Mouse (Mus musculus): Measurements from ENCODE around the gene Lamtor1.
A peak's percentile ranks its signal among the peaks of the same experiment; 100 is the strongest.

Lamtor1 gene

DNA sequence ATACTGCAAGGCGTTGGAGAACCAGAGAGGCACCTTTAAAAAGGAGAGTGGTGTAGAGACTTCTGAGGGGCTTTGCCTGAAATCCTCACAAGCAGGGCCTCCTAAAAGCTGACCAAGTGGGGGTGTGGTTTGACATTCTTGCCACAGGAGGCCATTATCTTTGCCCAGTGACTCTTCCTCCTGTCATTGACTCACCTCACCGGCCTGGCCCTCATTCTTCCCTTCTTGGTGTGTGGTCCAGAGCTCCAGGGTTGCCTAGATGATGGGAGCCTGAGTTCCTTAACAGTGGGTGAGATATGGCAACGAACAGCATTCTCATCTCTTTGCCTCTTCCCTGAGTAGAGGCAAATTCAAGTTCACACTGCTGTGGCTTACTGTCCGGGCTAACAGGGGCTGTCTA lies 50.2 kb downstream of the Lamtor1 start:
- no peak for DNase-seq (ENCODE audit: low spot score)

DNA sequence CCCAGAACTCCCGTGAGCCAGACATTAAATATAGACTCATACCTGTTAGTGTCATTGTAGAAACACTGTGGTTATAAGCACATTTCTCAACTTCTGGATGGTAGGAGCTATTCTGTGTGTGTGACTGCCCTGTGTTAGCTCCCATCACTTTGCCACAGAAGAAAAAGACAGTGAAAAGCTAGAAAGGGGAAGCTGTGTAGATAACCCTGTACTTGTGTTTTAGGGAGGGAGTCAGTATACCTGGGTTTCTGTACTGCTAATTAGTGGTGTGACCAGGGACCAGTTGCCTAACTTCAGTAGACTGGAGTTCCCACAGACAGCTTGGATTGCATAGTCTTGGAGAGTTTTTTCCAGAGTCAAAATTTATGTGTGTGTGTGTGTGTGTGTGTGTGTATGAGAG lies 50.8 kb downstream of the Lamtor1 start:
- DNase-seq (ENCODE audit: low spot score) = no peak

DNA sequence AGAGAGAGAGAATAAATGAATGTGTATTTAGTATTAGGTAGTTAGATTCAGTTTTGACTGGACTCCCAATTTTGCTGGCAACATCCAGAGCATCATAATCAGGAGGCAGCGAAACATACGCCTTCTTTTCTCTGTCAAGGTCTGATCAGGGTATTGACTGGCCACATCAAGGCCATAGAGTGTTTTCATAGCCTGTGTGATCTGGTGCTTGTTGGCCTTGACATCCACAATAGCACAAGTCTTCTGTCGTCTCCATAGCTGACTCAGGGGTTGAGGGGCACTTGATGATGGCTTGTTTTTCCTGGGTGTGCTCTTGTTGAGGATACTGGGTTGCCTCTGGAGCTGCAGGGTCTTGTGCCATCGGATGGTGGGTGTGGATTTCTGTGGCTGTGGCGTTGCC lies 51.2 kb downstream of the Lamtor1 start:
- DNase-seq (ENCODE audit: low spot score) = no peak

DNA sequence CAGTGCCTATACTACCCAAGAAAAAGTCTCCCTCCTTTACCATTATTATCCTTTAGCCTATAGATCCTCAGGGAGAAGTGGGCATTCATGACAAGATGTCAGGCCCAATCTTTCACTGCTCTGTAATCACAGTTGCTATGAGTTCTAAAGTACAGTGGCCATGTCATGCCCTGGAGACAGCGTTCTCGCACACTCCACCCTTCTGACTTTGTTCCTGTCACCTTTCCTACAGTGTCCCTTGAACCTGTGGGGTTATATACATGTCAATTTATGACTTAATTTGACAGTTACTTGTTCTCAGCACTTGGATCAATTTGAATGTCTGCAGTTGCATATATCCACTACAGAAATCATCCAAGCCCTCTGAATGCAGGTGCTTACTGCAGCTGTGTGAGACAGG lies 57.1 kb downstream of the Lamtor1 start:
- DNase-seq (ENCODE audit: low spot score) = no peak

DNA sequence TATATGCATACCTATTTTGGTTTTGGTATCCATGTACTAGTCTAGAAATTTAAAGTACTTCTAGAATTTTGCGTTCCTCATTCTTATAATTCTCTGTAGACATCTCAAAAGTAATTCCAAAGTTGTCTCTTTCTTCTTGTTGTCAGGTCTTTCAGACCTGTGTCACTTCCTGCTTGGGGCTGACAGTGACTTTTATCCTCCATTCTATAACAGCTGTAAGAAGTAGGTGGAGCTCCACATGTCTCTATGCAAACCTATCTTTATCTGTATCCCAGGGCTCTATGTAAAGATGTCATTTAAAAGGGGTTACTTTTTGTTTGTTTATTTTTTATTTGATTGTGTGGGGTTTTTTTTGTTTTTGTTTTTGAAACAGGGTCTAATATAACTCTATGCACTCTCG lies 57.9 kb downstream of the Lamtor1 start:
- no peak for DNase-seq (ENCODE audit: low spot score)

DNA sequence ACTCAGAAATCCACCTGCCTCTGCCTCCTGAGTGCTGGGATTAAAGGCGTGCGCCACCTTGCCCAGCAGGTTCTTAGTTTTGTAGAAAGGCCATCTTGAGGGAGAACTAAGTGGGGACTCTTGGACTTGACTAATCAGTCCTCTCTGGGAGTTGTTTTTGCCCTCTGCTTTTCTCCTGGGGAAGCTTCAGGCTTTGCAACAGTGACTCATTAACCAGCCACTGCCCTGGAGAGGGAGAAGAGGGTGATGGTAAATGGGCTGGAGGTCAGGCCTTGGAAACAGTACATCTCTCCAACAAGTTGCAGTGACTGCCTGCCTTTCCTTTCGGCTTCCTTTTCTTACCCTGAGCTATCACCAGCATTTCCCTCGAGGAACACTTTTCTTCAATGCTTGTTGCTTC lies 58.8 kb downstream of the Lamtor1 start:
- no peak for DNase-seq (ENCODE audit: low spot score)

DNA sequence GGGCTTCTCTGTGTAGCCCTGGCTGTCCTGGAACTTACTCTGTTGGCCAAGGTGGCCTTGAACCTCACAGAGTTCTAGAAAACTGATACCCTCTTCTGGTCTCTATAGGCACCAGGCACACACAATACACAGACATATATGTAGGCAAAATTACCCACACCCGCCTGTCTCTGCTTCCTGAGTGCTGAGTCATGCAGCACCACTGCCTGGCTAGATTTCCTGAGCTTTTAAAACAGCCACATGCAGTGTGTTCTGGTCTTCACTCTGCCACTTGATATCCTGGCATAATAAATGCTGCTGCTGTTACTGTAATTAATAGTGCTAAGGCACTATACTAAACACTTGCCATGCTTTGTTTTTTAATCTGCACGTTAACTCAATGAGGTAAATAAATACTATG lies 59.9 kb downstream of the Lamtor1 start:
- no peak for DNase-seq (ENCODE audit: low spot score)

DNA sequence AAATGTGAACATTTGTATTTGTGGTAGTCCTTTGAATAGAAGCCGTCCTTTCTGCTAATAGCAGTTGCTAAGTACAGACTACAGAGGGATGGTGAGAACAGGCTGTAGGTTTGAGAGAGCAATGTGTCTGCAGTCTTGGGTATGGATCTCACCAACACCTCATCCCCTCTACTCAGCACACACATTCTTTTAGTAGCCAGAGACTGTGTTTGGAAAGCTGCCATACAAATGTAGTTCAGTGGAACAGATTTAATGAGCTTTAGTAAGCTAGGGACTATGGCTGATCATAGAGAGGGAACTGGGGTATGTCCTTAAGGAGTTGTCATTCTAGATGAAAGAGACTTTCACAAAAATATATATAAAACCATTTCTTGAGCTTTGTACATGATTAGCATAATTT lies 61.6 kb downstream of the Lamtor1 start:
- DNase-seq (ENCODE audit: low spot score) = no peak

DNA sequence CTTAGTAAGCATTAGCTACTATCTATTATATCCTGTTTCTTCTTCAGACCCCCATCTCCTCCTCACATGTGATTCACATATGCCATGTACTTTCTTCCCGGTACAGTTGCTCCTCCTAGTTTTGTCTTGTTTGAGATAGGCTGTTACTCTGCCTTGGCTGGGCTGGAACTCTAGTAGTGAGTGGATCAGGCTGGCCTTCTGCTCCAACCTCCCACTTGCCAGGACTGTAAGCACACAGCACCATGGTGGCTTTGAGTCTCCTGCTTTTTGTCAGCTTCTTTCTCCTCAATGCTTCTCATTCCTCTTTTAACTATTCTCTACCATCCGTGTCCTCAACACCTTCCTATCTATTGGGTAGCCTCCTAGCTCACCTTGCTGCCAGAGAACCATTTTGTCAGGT lies 63.0 kb downstream of the Lamtor1 start:
- no peak for DNase-seq (ENCODE audit: low spot score)

DNA sequence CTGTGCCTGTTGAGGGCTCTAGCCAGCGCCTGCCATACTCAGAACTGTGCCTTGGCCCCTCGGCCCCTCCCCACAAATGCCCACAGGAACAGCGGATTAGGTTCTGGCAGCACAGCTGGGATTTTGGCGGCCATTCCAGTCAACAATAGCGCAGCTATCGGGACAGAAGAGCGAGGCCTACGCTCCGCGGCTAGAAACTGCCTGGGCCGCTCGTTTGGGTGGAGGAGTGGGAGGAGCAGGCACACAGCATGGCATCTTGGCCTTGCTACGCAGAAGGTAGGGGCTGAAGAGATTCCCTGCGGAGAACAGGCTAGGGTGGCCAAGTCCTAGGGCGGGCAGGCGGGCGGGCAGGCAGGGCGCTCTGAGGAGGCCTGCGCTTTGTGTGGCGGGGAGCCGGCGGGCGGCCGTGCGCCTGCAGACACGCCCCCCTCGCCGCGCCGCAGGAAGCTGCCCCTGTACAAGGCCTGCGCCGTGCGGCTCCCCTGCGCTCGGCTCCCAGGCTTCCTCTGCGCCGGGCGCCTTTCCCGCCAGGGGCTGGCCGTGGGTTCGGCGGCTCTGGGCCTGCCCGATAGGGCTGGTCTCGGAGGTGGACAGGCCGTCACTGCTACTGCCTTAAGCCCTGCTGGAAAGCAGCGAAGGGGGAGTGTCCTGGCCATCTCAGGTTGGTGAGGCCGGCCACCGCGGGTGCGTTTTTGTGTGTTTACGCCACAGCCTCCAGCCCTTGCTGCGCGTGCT lies 64.2 kb downstream of the Lamtor1 start:
- DNase-seq (ENCODE audit: low spot score) = peak; percentile 84

DNA sequence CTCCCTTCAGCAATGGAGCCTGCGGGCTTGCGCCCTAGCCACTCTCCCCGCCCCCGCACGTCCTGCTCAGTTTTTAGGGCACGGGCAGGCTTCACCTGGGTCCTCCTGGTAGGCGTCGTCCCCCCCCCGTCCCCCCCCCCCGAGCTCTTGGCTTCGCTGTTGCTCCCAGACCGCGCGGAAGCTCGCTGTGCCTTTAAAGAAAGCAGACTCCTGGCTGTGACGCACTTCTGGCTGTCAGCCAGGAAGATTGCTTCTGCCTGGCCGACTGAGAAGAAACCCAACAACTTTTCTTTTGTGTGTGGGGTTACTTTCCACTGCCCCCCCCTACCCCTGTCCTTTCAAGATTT lies 64.7 kb downstream of the Lamtor1 start:
- DNase-seq (ENCODE audit: low spot score) = peak; percentile 95

DNA sequence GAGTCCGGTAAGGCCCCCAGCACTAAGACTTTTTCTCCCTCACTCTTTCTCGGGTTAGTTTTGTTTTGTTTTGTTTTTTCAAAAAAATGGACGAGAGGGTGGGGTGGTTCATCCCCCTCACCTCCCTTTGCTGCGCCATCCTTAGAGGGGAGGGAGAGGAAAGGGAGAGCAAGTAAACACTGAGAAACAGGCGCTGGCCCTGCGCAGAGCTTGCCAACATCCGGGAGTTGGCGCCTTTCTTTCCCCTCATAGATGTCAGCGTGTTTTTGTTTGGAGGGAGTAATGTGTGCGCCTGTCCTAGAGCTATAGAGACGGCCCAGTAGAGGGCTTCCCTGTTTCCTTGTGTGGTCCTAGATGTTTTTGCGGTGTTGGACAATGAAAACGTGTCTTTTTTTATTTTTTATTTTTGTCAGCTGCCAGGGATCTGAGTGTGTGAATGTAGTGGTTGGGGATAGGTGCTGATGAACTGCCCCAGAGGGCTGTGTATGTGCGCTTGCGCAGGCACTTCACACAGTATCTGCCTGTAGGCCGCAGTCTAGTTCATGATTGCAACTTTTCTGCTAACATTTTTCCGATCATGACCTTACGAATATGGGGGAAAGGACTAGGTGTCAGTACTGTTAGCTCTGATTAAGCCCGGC lies 65.2 kb downstream of the Lamtor1 start:
- peak; percentile 81 for DNase-seq (ENCODE audit: low spot score)

DNA sequence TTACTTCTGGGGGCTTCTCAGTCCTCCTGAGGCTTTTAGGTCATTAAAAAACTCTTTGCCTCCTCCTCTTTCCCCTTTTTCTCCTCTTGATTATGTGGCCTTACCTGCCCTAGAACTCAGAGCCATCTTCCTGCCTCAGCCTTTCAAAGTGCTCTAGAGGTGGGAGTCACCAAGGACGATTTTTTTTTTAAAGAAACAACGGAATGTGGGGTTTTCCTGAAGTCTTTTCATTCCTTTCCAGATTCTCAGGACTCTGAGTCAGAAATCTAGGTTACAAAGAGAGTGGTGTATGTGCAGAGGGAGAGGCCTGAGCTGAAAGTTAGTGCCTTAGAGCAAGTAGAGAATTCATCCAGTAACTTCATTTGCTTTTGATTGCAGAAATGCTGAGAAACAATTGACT lies 66.0 kb downstream of the Lamtor1 start:
- DNase-seq (ENCODE audit: low spot score) = no peak

DNA sequence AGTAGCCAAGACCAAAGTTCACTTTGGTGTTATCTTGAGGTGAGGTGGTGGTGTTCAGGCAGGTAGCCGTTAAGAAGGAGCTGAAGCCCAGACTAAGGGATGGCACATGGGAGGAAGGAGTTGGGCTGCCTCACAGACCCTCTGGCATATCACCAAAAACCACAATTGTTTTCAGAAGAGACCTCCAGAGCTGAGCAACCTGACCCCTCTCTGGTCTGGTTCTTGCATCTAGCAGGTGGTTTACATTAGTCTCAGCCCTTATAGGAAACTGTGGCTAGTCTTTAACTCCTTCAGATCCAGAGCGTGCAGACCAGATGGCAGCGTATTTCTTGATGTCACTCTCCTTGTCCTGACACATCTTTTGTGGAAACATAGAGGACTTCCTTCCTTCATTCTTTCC lies 68.0 kb downstream of the Lamtor1 start:
- DNase-seq (ENCODE audit: low spot score) = no peak

DNA sequence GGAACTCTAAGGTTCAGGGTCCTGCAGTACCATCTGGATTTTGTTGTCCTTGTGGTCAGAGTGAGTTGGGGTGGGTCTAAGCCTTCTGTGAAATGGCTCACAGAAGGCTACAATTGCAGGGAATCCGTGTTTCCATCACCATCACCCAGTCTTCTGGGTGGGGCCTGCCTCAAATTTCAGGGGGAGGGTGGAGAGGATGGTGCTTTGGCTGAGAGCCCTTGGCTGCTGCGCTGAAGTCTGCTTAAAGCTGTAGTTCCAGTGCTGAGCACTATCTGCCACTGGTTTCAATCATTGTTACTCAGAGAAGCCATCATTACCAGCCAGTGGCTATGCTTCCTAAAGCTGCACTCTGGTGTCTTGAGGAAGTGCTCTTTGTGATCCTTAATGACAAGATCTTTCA lies 68.8 kb downstream of the Lamtor1 start:
- DNase-seq (ENCODE audit: low spot score) = peak; percentile 55

Measured in urinary bladder, postnatal 14 days (tissue).